Mouse (Mus musculus): ENCODE data around the gene Cbx6.

The Cbx6 gene

GRCm38 (mm10) chr15:79834130-79834880, at the start of gene Cbx6, which contains the start of gene Npcd:
Gene Cbx6 (minus strand): TSS chr15:79834688.
Gene Npcd (minus strand): TSS chr15:79834237.
- peak; percentile 90 for DNase-seq (ENCODE audit: low read depth)

GRCm38 (mm10) chr15:79883352-79883822, 48.9 kb upstream of the Cbx6 start:
- DNase-seq (ENCODE audit: low read depth), result peak; percentile 93

- no peak for DNase-seq (ENCODE audit: low read depth)
Observed at GRCm38 (mm10) chr15:79882623-79883267, 48.3 kb upstream of the Cbx6 start.

- no peak for DNase-seq (ENCODE audit: low read depth)
Observed at GRCm38 (mm10) chr15:79880477-79880876, 46.0 kb upstream of the Cbx6 start.

GRCm38 (mm10) chr15:79879319-79879718, 44.8 kb upstream of the Cbx6 start:
- DNase-seq (ENCODE audit: low read depth), result no peak

- DNase-seq (ENCODE audit: low read depth), result no peak
Observed at GRCm38 (mm10) chr15:79878725-79879136, 44.2 kb upstream of the Cbx6 start.

GRCm38 (mm10) chr15:79875261-79875995, 40.9 kb upstream of the Cbx6 start:
- DNase-seq (ENCODE audit: low read depth), result no peak

- no peak for DNase-seq (ENCODE audit: low read depth)
Observed at GRCm38 (mm10) chr15:79873995-79874394, 39.5 kb upstream of the Cbx6 start.

GRCm38 (mm10) chr15:79873545-79873944, 39.1 kb upstream of the Cbx6 start:
- no peak for DNase-seq (ENCODE audit: low read depth)

- DNase-seq (ENCODE audit: low read depth), result no peak
Observed at GRCm38 (mm10) chr15:79867260-79868002, 32.9 kb upstream of the Cbx6 start.

GRCm38 (mm10) chr15:79859821-79860220, 25.3 kb upstream of the Cbx6 start:
- DNase-seq (ENCODE audit: low read depth), result no peak

GRCm38 (mm10) chr15:79858979-79859378, 24.5 kb upstream of the Cbx6 start:
- no peak for DNase-seq (ENCODE audit: low read depth)

GRCm38 (mm10) chr15:79850143-79850542, 15.7 kb upstream of the Cbx6 start:
- no peak for DNase-seq (ENCODE audit: low read depth)

GRCm38 (mm10) chr15:79847100-79847499, 12.6 kb upstream of the Cbx6 start:
- DNase-seq (ENCODE audit: low read depth), result no peak

- DNase-seq (ENCODE audit: low read depth), result no peak
Observed at GRCm38 (mm10) chr15:79845986-79846385, 11.5 kb upstream of the Cbx6 start.

GRCm38 (mm10) chr15:79842985-79843384, 8.5 kb upstream of the Cbx6 start:
- no peak for DNase-seq (ENCODE audit: low read depth)

GRCm38 (mm10) chr15:79840281-79840680, 5.8 kb upstream of the Cbx6 start:
- no peak for DNase-seq (ENCODE audit: low read depth)

- no peak for DNase-seq (ENCODE audit: low read depth)
Observed at GRCm38 (mm10) chr15:79834881-79835260, 383 bp upstream of the Cbx6 start.

GRCm38 (mm10) chr15:79833251-79834050, 1.0 kb downstream of the Cbx6 start:
- DNase-seq (ENCODE audit: low read depth), result peak; percentile 45

GRCm38 (mm10) chr15:79832064-79832900, 2.2 kb downstream of the Cbx6 start:
- peak; percentile 88 for DNase-seq (ENCODE audit: low read depth)

Data from naive thymus-derived CD4-positive, alpha-beta T cell, adult 2 months (primary cell).